Mouse (Mus musculus) heart, embryonic 14.5 days (tissue): Measurements from ENCODE around the gene Btn1a1. TPM values are rescaled to one million over a fixed set of nuclear protein-coding genes. Genes with fewer than 3 reads are reported as not detected.

Experiments used
- ATAC-seq: fragments of 200-750 bp; cut with Nextera tagmentation; 2 replicates; pipeline ENCODE4 v1.8.0; 2017; ENCODE audit warnings: low read depth, moderate TSS enrichment; ENCODE audit not compliant: insufficient number of reproducible peaks, insufficient read depth, low FRiP score
- H3K27ac ChIP-seq, 2 experiments: fragments of 200-500 bp in 1 of 2; fragments of 300-500 bp in 1 of 2; sonication (generic) in 1 of 2; replicated peaks in 1 of 2; 2 replicates each; pipeline ENCODE4 v1.5.1; 2012 to 2014; ENCODE audit warnings: low read depth in 2 of 2, low read length in 2 of 2, control low read depth in 1 of 2, mild to moderate bottlenecking in 1 of 2, mixed read lengths in 1 of 2; ENCODE audit not compliant: control insufficient read depth in 1 of 2, insufficient read depth in 1 of 2
- H3K27me3 ChIP-seq: fragments of 300-500 bp; sonication (generic); 2 replicates; pipeline ENCODE4 v1.6.1; 2014; ENCODE audit warnings: mild to moderate bottlenecking, low read length, control low read depth; ENCODE audit not compliant: control insufficient read depth, insufficient read depth
- H3K36me3 ChIP-seq: fragments of 300-500 bp; sonication (generic); 2 replicates; pipeline ENCODE4 v1.6.1; 2014; ENCODE audit warnings: mild to moderate bottlenecking, control low read depth, low read length, mixed read lengths; ENCODE audit not compliant: control insufficient read depth, insufficient read depth
- H3K4me1 ChIP-seq, 2 experiments: fragments of 200-500 bp in 1 of 2; fragments of 300-500 bp in 1 of 2; sonication (generic) in 1 of 2; 2 replicates each; pipeline ENCODE4 v1.6.1; 2012 to 2014; ENCODE audit warnings: low read length in 2 of 2, control low read depth in 1 of 2, mixed read lengths in 1 of 2; ENCODE audit not compliant: control insufficient read depth in 2 of 2, insufficient read depth in 2 of 2
- H3K4me2 ChIP-seq: fragments of 300-500 bp; sonication (generic); 2 replicates; pipeline ENCODE4 v1.6.1; 2014; ENCODE audit warnings: mild to moderate bottlenecking, low read length
- H3K4me3 ChIP-seq, 2 experiments: fragments of 200-500 bp in 1 of 2; fragments of 300-500 bp in 1 of 2; sonication (generic) in 1 of 2; 2 replicates each; pipeline ENCODE4 v1.5.1; 2012 to 2014; ENCODE audit warnings: low read length in 2 of 2, mild to moderate bottlenecking in 2 of 2, control low read depth in 1 of 2, low read depth in 1 of 2, moderate library complexity in 1 of 2; ENCODE audit not compliant: control insufficient read depth in 1 of 2, insufficient read depth in 1 of 2
- H3K9ac ChIP-seq: fragments of 300-500 bp; sonication (generic); 2 replicates; pipeline ENCODE4 v1.6.1; 2014; ENCODE audit warnings: mild to moderate bottlenecking, low read length
- H3K9me3 ChIP-seq: fragments of 300-500 bp; sonication (generic); 2 replicates; pipeline ENCODE4 v1.6.1; 2016; ENCODE audit warnings: low read length, control low read depth; ENCODE audit not compliant: control insufficient read depth
- WGBS: fragments of 180-500 bp; shearing (Covaris S2); extraction: QIAGEN DNeasy Blood & Tissue Kit; methylation state at CpG from one replicate; pipeline ENCODE4 v1.1.7; 2014; 5-methylcytosine and 5-hydroxymethylcytosine counted together
- polyA plus RNA-seq: library from polyadenylated mRNA; unstranded; fragments of >200 nt; fragmentation: Nextera tagmentation; extraction: Ambion mirVana; gene quantifications from 2 replicates; pipeline ENCODE4 v1.2.1, GENCODE M21; 2014

The Btn1a1 gene
- polyA plus RNA-seq, 1 experiment from 2014 or later, result 1.9 TPM

- Histone ChIP-seq H3K4me2 (no peak overlapping the region), H3K9ac (no peak overlapping the region), H3K27me3 (no peaks in the 10 kb centered on the region), H3K4me3 (no peak overlapping the region), H3K27ac (no peak overlapping the region), H3K9me3 (no peaks in the 10 kb centered on the region), H3K4me1 (peaks cover 0 to 17% of the 10 kb centered on the region in 2 experiments; a peak in 1 of 4 replicates), H3K36me3 (peaks cover 11% of the 10 kb centered on the region)
- ATAC-seq, result no peak
- WGBS, result 21% methylated on average over 14 of the region's 14 CpGs
Measured at GRCm38 (mm10) chr13:23426922-23427321, 38.8 kb downstream of the Btn1a1 start.

GRCm38 (mm10) chr13:23426335-23426734 lies 39.4 kb downstream of the Btn1a1 start:
- Histone ChIP-seq H3K4me1 (peaks cover 0 to 17% of the 10 kb centered on the region in 2 experiments; a peak in 1 of 4 replicates), H3K27ac (no peak overlapping the region), H3K36me3 (peaks cover 16% of the 10 kb centered on the region), H3K4me3 (no peak overlapping the region), H3K9me3 (no peaks in the 10 kb centered on the region), H3K27me3 (no peaks in the 10 kb centered on the region), H3K9ac (no peak overlapping the region), H3K4me2 (no peak overlapping the region)
- 21% methylated on average over 8 of the region's 8 CpGs for WGBS
- no peak for ATAC-seq

- Histone ChIP-seq H3K9ac (no peak overlapping the region), H3K27ac (no peak overlapping the region), H3K4me2 (peak overlapping the region; percentile 83), H3K36me3 (peaks cover 25% of the 10 kb centered on the region), H3K9me3 (no peaks in the 10 kb centered on the region), H3K4me1 (peaks cover 0 to 17% of the 10 kb centered on the region in 2 experiments; a peak in 1 of 4 replicates), H3K4me3 (no peak overlapping the region), H3K27me3 (no peaks in the 10 kb centered on the region)
- no peak for ATAC-seq
- 5% methylated on average over 9 of the region's 9 CpGs for WGBS
Measured at GRCm38 (mm10) chr13:23425505-23425904, 40.2 kb downstream of the Btn1a1 start.

DNA sequence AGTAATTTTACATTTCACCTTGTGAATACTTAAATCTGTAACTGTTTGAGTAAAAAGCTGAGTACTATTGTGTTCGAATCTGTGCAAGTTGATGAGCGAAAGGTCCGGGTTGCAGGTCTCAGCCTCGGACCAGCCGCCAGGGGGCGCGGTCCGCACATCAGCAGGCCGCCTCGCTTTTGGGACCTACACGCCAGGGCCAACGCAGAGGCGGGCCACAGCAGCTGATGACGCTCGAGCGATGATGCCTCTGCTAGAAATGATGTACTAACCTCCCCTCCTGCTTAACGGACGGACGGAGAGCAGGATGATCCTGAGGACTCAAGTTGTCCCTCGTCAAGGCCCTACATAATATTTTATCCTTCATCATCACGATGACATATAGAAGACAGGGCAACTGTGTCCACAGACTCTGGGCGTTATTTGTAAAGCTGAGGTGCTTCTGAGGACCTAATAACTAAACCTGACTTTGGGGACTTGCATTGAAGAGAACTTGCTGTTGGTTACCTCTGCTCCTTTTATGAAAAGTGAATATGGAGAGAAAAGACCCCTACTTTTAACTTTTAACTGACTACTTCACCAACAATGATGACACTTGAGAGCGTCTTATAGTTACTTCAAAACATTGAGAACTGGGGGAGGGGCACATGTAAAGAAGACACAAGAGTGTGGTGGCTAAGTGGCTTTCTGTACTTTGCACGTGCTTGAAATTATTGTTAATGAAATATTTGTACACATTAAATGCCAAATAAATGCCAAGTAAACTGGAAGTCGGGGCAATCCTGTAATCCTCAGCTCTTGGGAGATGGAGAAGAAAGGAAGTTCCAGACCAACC lies 41.0 kb downstream of the Btn1a1 start:
- Histone ChIP-seq H3K4me2 (peak overlapping the region; percentile 83), H3K9ac (peak overlapping the region; percentile 94), H3K36me3 (peaks cover 32% of the 10 kb centered on the region), H3K27me3 (no peaks in the 10 kb centered on the region), H3K27ac (peak overlapping the region; percentile 14 to 50; a peak in 1 of 4 replicates), H3K9me3 (no peaks in the 10 kb centered on the region), H3K4me3 (peak overlapping the region; percentile 31 to 94), H3K4me1 (peaks cover 0 to 17% of the 10 kb centered on the region in 2 experiments; a peak in 1 of 4 replicates)
- ATAC-seq, result peak; percentile 72
- 2% methylated on average over 25 of the region's 25 CpGs for WGBS

GRCm38 (mm10) chr13:23424052-23424380 lies 41.7 kb downstream of the Btn1a1 start:
- H3K4me3 ChIP-seq, result peak overlapping the region; percentile 52 to 94
- H3K27me3 ChIP-seq, result no peaks in the 10 kb centered on the region
- peak overlapping the region; percentile 83 for H3K4me2 ChIP-seq
- H3K9ac ChIP-seq, result peak overlapping the region; percentile 94
- peaks cover 0 to 17% of the 10 kb centered on the region in 2 experiments; a peak in 1 of 4 replicates for H3K4me1 ChIP-seq
- peak; percentile 34; the same call in 1 of the 2 replicates for ATAC-seq
- under 1% methylated on average over 7 of the region's 7 CpGs for WGBS
- peak overlapping the region; percentile 78 to 83 for H3K27ac ChIP-seq
- no peaks in the 10 kb centered on the region for H3K9me3 ChIP-seq
- peaks cover 37% of the 10 kb centered on the region for H3K36me3 ChIP-seq

DNA sequence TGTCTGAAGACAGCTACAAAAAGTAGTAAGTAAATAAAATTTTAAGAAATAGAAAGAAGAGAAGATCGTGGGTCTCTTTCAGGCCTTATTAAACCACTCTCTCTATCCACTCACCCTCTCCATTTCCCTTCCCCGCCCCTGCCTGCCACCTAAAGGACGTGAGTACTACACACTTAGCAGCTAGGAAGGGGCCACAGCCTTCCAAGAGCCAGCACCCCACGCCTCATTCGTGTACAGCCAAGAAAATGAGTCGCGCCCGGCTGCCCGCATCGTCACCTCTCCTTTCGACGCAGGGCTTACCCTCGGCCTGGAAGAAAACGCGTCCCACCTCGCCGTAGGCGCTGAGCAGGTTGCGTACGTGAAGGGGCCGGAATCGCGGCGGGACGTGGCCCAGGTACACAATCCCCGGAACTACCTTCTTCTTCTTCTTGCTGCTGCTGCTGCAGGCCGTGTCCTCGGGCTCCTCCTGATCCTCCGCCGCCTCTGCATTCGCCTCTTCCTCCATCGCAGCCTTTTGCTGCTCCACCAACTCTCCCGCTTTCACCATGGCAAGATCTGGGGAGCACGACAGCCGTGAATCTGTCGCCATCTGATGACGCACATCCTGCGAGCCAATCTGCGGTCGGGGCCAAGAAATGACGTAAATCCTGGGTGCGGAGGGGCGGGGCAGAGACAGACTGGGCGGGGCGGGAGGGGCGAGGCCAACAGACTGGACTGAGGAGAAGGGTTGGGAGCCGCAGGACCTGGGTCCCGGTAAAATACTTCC lies 42.2 kb downstream of the Btn1a1 start, which contains the start of gene Abt1:
TSS of gene Abt1 (minus strand) at position 581 of the 766 bp plus-strand sequence.
- under 1% methylated on average over 48 of the region's 48 CpGs for WGBS
- peaks cover 0 to 17% of the 10 kb centered on the region in 2 experiments; a peak in 1 of 4 replicates for H3K4me1 ChIP-seq
- ATAC-seq, result peak; percentile 86
- no peaks in the 10 kb centered on the region for H3K9me3 ChIP-seq
- H3K9ac ChIP-seq, result peak within 1 kb of the TSS; percentile 94
- peaks cover 41% of the 10 kb centered on the region for H3K36me3 ChIP-seq
- H3K27me3 ChIP-seq, result no peaks in the 10 kb centered on the region
- H3K27ac ChIP-seq, result peak within 1 kb of the TSS; percentile 78 to 83
- peak within 1 kb of the TSS; percentile 52 to 94 for H3K4me3 ChIP-seq
- H3K4me2 ChIP-seq, result peak within 1 kb of the TSS; percentile 83

GRCm38 (mm10) chr13:23422351-23422750 lies 43.4 kb downstream of the Btn1a1 start:
- WGBS, result 93% methylated on average over 15 of the region's 16 CpGs
- Histone ChIP-seq H3K4me1 (peaks cover 0 to 13% of the 10 kb centered on the region in 2 experiments; a peak in 1 of 4 replicates), H3K9ac (no peak overlapping the region), H3K9me3 (no peaks in the 10 kb centered on the region), H3K27me3 (no peaks in the 10 kb centered on the region), H3K36me3 (peaks cover 43% of the 10 kb centered on the region), H3K27ac (no peak overlapping the region), H3K4me2 (no peak overlapping the region; the same call in 1 of the 2 replicates), H3K4me3 (no peak overlapping the region)
- ATAC-seq, result no peak
